Mouse (Mus musculus): Measurements from ENCODE around the gene Gm11564. TPM values are rescaled to one million over a fixed set of nuclear protein-coding genes. Genes with fewer than 3 reads are reported as not detected.
"Not testable (repeated sequence)": the region's sequence is repeated elsewhere in the genome, so short reads cannot be mapped to it uniquely, and the experiment has no call there.

Gene Gm11564
- polyA plus RNA-seq, 1 experiment: not detected

- no peaks in the 10 kb centered on the region for H3K4me1 ChIP-seq (ENCODE audit: control insufficient read depth, insufficient read depth, low read length)
- TF ChIP-seq POLR2A (IDR thresholded peaks at IDR 0.05; ENCODE audit: low read depth, low read length) (no peak), CTCF (IDR thresholded peaks at IDR 0.05; ENCODE audit: borderline replicate concordance, insufficient read depth, low read length) (no peak)
Measured at GRCm38 (mm10) chr11:99793367-99793766, 22.1 kb downstream of the Gm11564 start, which contains the start of gene Gm11596. TSS of gene Gm11596 (minus strand) at chr11:99793467.

GRCm38 (mm10) chr11:99784900-99785299, 30.6 kb downstream of the Gm11564 start, which contains the start of gene Krtap4-9:
TSS of gene Krtap4-9 (plus strand) at chr11:99785200.
- not testable (repeated sequence) for H3K4me1 ChIP-seq (ENCODE audit: control insufficient read depth, insufficient read depth, low read length); H3K4me3 ChIP-seq (ENCODE audit: insufficient read depth, low read length); H3K27ac ChIP-seq (ENCODE audit: insufficient read depth, low read length)

More at GRCm38 (mm10) chr11:99793367-99793766, 22.1 kb downstream of the Gm11564 start, which contains the start of gene Gm11596:
- H3K4me3 ChIP-seq (ENCODE audit: insufficient read depth, low read length): no peak within 1 kb of the TSS
- no peak within 1 kb of the TSS for H3K27ac ChIP-seq (ENCODE audit: insufficient read depth, low read length)

DNA sequence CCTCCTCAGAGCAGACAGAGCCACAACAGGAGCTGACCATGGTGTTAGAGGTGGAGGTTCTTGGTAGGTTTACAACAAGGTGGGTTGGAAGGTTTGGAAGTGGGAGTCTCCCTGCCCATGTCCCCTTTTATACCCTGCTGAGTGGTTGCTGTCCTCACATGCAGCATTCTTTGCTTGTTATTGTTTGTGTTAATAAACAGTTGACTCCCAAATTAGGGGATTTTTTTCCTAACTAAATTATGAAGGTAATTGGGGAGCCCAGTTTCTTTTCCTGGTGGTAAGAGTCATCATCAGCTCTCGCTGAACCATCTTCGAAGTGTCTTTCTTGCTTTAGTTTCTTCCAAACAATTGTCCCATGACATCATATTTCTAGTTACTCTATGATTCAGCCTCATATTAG, 34.9 kb downstream of the Gm11564 start, which contains the start of gene Krtap4-8:
Gene Krtap4-8, minus strand, starts transcription at position 101 of the 400 bp plus-strand sequence.
- H3K27ac ChIP-seq (ENCODE audit: insufficient read depth, low read length): no peak within 1 kb of the TSS
- H3K4me1 ChIP-seq (ENCODE audit: control insufficient read depth, insufficient read depth, low read length): no peaks in the 10 kb centered on the region
- H3K4me3 ChIP-seq (ENCODE audit: insufficient read depth, low read length): no peak within 1 kb of the TSS
- TF ChIP-seq POLR2A (IDR thresholded peaks at IDR 0.05; ENCODE audit: low read depth, low read length) (no peak), CTCF (IDR thresholded peaks at IDR 0.05; ENCODE audit: borderline replicate concordance, insufficient read depth, low read length) (no peak)

GRCm38 (mm10) chr11:99778401-99778800, 37.1 kb downstream of the Gm11564 start:
- H3K27ac ChIP-seq (ENCODE audit: insufficient read depth, low read length): no peak overlapping the region
- H3K4me3 ChIP-seq (ENCODE audit: insufficient read depth, low read length): no peak overlapping the region
- TF ChIP-seq CTCF (IDR thresholded peaks at IDR 0.05; ENCODE audit: borderline replicate concordance, insufficient read depth, low read length) (no peak), POLR2A (IDR thresholded peaks at IDR 0.05; ENCODE audit: low read depth, low read length) (no peak)
- no peaks in the 10 kb centered on the region for H3K4me1 ChIP-seq (ENCODE audit: control insufficient read depth, insufficient read depth, low read length)

GRCm38 (mm10) chr11:99772813-99773212, 42.7 kb downstream of the Gm11564 start, which contains the start of gene Gm11595:
TSS of gene Gm11595 (minus strand) at chr11:99772913.
- H3K4me1 ChIP-seq (ENCODE audit: control insufficient read depth, insufficient read depth, low read length); H3K4me3 ChIP-seq (ENCODE audit: insufficient read depth, low read length); H3K27ac ChIP-seq (ENCODE audit: insufficient read depth, low read length): not testable (repeated sequence)

DNA sequence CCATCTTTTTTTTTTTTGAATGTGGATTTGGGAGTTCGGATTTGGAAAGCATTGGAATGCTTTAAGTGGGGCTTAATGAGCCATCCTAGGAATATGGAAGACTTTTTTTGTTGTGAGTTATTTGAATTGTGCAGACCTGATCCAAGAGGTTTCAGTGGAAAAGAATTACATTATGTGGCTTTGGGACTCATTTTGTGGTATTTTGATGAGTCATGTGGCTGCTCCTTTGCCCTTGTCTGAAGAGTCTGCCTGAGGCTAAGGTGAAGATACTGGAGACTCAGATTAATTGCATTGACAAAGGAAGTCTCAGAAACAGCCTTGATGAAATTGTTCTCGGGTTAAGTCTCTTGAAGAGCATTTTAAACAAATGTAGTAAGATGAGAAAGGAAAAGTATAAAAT, 47.1 kb downstream of the Gm11564 start:
- Histone ChIP-seq H3K4me1 (ENCODE audit: control insufficient read depth, insufficient read depth, low read length) (no peaks in the 10 kb centered on the region), H3K4me3 (ENCODE audit: insufficient read depth, low read length) (no peak overlapping the region), H3K27ac (ENCODE audit: insufficient read depth, low read length) (no peak overlapping the region)
- TF ChIP-seq CTCF (IDR thresholded peaks at IDR 0.05; ENCODE audit: borderline replicate concordance, insufficient read depth, low read length) (no peak), POLR2A (IDR thresholded peaks at IDR 0.05; ENCODE audit: low read depth, low read length) (no peak)

Other genes with a start within 250 kb of the Gm11564 start
- not detected in 2 replicates for gene Krtap3-1, start 249.0 kb downstream of the Gm11564 start, polyA plus RNA-seq (2011; ENCODE audit: insufficient read length, low read depth, missing spikeins)
- gene Krtap1-5, start 234.7 kb downstream of the Gm11564 start, polyA plus RNA-seq (2011; ENCODE audit: insufficient read length, low read depth, missing spikeins): not detected in 2 replicates
- not detected in 2 replicates for gene Krtap1-4, start 232.0 kb downstream of the Gm11564 start, polyA plus RNA-seq (2011; ENCODE audit: insufficient read length, low read depth, missing spikeins)
- gene Krtap1-3, start 224.3 kb downstream of the Gm11564 start, polyA plus RNA-seq (2011; ENCODE audit: insufficient read length, low read depth, missing spikeins): not detected in 2 replicates
- gene Krtap9-3, start 217.6 kb downstream of the Gm11564 start, polyA plus RNA-seq (2011; ENCODE audit: insufficient read length, low read depth, missing spikeins): not detected in 2 replicates
- gene Gm11938, start 212.4 kb downstream of the Gm11564 start, polyA plus RNA-seq (2011; ENCODE audit: insufficient read length, low read depth, missing spikeins): not detected in 2 replicates
- not detected in 2 replicates for gene Gm11937, start 205.5 kb downstream of the Gm11564 start, polyA plus RNA-seq (2011; ENCODE audit: insufficient read length, low read depth, missing spikeins)
- gene Krtap2-4, start 200.8 kb downstream of the Gm11564 start, polyA plus RNA-seq (2011; ENCODE audit: insufficient read length, low read depth, missing spikeins): not detected in 2 replicates
- gene Gm11562, start 195.2 kb downstream of the Gm11564 start, polyA plus RNA-seq (2011; ENCODE audit: insufficient read length, low read depth, missing spikeins): not detected in 2 replicates
- gene Krtap4-1, start 187.4 kb downstream of the Gm11564 start, polyA plus RNA-seq (2011; ENCODE audit: insufficient read length, low read depth, missing spikeins): not detected in 2 replicates
- not detected in 2 replicates for gene Krtap4-2, start 180.6 kb downstream of the Gm11564 start, polyA plus RNA-seq (2011; ENCODE audit: insufficient read length, low read depth, missing spikeins)
- not detected in 2 replicates for gene Krtap4-7, start 171.6 kb downstream of the Gm11564 start, polyA plus RNA-seq (2011; ENCODE audit: insufficient read length, low read depth, missing spikeins)
- gene Gm11555, start 165.4 kb downstream of the Gm11564 start, polyA plus RNA-seq (2011; ENCODE audit: insufficient read length, low read depth, missing spikeins): not detected in 2 replicates
- gene Gm11563, start 156.7 kb downstream of the Gm11564 start, polyA plus RNA-seq (2011; ENCODE audit: insufficient read length, low read depth, missing spikeins): not detected in 2 replicates
- not detected in 2 replicates for gene Krtap4-6, start 149.7 kb downstream of the Gm11564 start, polyA plus RNA-seq (2011; ENCODE audit: insufficient read length, low read depth, missing spikeins)
- not detected in 2 replicates for gene Gm14190, start 124.9 kb downstream of the Gm11564 start, polyA plus RNA-seq (2011; ENCODE audit: insufficient read length, low read depth, missing spikeins)
- gene Gm14180, start 81.4 kb downstream of the Gm11564 start, polyA plus RNA-seq (2011; ENCODE audit: insufficient read length, low read depth, missing spikeins): not detected in 2 replicates
- not detected in 2 replicates for gene Gm11595, start 42.8 kb downstream of the Gm11564 start, polyA plus RNA-seq (2011; ENCODE audit: insufficient read length, low read depth, missing spikeins)
- gene Krtap4-8, start 35.0 kb downstream of the Gm11564 start, polyA plus RNA-seq (2011; ENCODE audit: insufficient read length, low read depth, missing spikeins): not detected in 2 replicates
- not detected in 2 replicates for gene Krtap4-9, start 30.5 kb downstream of the Gm11564 start, polyA plus RNA-seq (2011; ENCODE audit: insufficient read length, low read depth, missing spikeins)
- gene Gm11596, start 22.2 kb downstream of the Gm11564 start, polyA plus RNA-seq (2011; ENCODE audit: insufficient read length, low read depth, missing spikeins): not detected in 2 replicates
- not detected in 2 replicates for gene Gm11569, start 16.7 kb downstream of the Gm11564 start, polyA plus RNA-seq (2011; ENCODE audit: insufficient read length, low read depth, missing spikeins)
- gene Gm11554, start 11.2 kb downstream of the Gm11564 start, polyA plus RNA-seq (2011; ENCODE audit: insufficient read length, low read depth, missing spikeins): not detected in 2 replicates
- not detected in 2 replicates for gene Krtap4-13, start 5.8 kb downstream of the Gm11564 start, polyA plus RNA-seq (2011; ENCODE audit: insufficient read length, low read depth, missing spikeins)
- not detected in 2 replicates for gene 2300003K06Rik, start 22.4 kb upstream of the Gm11564 start, polyA plus RNA-seq (2011; ENCODE audit: insufficient read length, low read depth, missing spikeins)
- not detected in 2 replicates for gene Krtap4-16, start 35.9 kb upstream of the Gm11564 start, polyA plus RNA-seq (2011; ENCODE audit: insufficient read length, low read depth, missing spikeins)
- not detected in 2 replicates for gene Gm11568, start 42.3 kb upstream of the Gm11564 start, polyA plus RNA-seq (2011; ENCODE audit: insufficient read length, low read depth, missing spikeins)
- not detected in 2 replicates for gene Gm11559, start 48.8 kb upstream of the Gm11564 start, polyA plus RNA-seq (2011; ENCODE audit: insufficient read length, low read depth, missing spikeins)
- gene Krtap9-1, start 57.7 kb upstream of the Gm11564 start, polyA plus RNA-seq (2011; ENCODE audit: insufficient read length, low read depth, missing spikeins): not detected in 2 replicates
- gene Gm11567, start 63.5 kb upstream of the Gm11564 start, polyA plus RNA-seq (2011; ENCODE audit: insufficient read length, low read depth, missing spikeins): not detected in 2 replicates
- gene Krtap31-1, start 92.3 kb upstream of the Gm11564 start, polyA plus RNA-seq (2011; ENCODE audit: insufficient read length, low read depth, missing spikeins): not detected in 2 replicates
- gene Gm11565, start 99.1 kb upstream of the Gm11564 start, polyA plus RNA-seq (2011; ENCODE audit: insufficient read length, low read depth, missing spikeins): not detected in 2 replicates
- not detected in 2 replicates for gene Krtap31-2, start 120.6 kb upstream of the Gm11564 start, polyA plus RNA-seq (2011; ENCODE audit: insufficient read length, low read depth, missing spikeins)
- not detected in 2 replicates for gene Krtap9-5, start 132.8 kb upstream of the Gm11564 start, polyA plus RNA-seq (2011; ENCODE audit: insufficient read length, low read depth, missing spikeins)
- gene Krtap29-1, start 163.4 kb upstream of the Gm11564 start, polyA plus RNA-seq (2011; ENCODE audit: insufficient read length, low read depth, missing spikeins): not detected in 2 replicates
- not detected in 2 replicates for gene Krtap16-1, start 170.9 kb upstream of the Gm11564 start, polyA plus RNA-seq (2011; ENCODE audit: insufficient read length, low read depth, missing spikeins)
- not detected in 2 replicates for gene Krtap17-1, start 178.3 kb upstream of the Gm11564 start, polyA plus RNA-seq (2011; ENCODE audit: insufficient read length, low read depth, missing spikeins)
- gene Krt33a, start 200.5 kb upstream of the Gm11564 start, polyA plus RNA-seq (2011; ENCODE audit: insufficient read length, low read depth, missing spikeins): not detected in 2 replicates
- not detected in 2 replicates for gene Krt33b, start 214.2 kb upstream of the Gm11564 start, polyA plus RNA-seq (2011; ENCODE audit: insufficient read length, low read depth, missing spikeins)
- not detected in 2 replicates for gene Krt34, start 225.9 kb upstream of the Gm11564 start, polyA plus RNA-seq (2011; ENCODE audit: insufficient read length, low read depth, missing spikeins)
- gene Krt31, start 234.9 kb upstream of the Gm11564 start, polyA plus RNA-seq (2011; ENCODE audit: insufficient read length, low read depth, missing spikeins): not detected in 2 replicates